Mouse (Mus musculus): ENCODE results near the gene Prl4a1.
"Not testable (repeated sequence)": the region's sequence is repeated elsewhere in the genome, so short reads cannot be mapped to it uniquely, and the experiment has no call there.

The Prl4a1 gene

DNA sequence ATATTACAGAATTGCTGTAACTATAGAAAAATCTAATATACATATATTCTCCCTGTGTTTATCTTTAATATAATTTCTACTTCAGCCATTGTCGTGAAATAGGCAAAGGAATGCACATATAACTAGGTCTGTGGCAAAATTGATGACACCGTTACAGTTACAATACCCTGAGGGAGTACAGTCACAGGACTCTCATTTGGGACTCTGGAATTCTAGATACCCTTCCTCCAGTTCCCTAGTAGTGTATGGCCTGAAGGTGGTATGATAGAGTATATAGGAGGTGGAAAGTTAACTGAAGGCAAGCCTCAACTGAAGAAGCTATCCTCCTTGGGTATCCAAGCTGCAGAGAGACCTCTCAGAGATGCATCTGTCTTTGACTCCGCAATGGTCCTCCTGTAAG lies at the start of gene Prl4a1:
Gene Prl4a1 (plus strand): TSS at position 301 of the 400 bp plus-strand sequence.
- no peak for DNase-seq (ENCODE audit: low spot score in 2 of 2)

- no peak for DNase-seq (ENCODE audit: low spot score in 2 of 2)
These were observed 43.1 kb upstream of the Prl4a1 start for GRCm38 (mm10) chr13:27972931-27973330.

DNA sequence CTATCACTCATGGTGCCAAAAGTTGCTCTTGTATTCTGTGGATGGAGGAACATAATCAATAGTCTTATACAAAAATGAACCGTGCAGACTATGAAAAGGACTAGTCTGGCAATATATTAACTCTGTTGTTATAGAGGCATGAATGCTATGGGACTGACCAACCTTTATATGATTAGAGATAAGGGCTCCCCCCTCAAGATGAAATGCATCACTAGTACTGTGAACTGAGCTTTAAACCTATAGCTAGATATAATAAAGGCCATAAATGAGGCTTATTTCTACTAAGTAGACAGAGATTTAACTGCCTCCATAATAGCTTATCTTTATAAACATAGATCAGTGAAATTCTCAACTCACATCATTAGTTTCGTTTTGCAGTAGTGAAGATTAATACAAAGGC lies 41.7 kb upstream of the Prl4a1 start:
- not testable (repeated sequence) for DNase-seq (ENCODE audit: low spot score in 2 of 2)

- no peak for DNase-seq (ENCODE audit: low spot score in 2 of 2)
These were observed 38.4 kb upstream of the Prl4a1 start for GRCm38 (mm10) chr13:27977646-27978045.

DNA sequence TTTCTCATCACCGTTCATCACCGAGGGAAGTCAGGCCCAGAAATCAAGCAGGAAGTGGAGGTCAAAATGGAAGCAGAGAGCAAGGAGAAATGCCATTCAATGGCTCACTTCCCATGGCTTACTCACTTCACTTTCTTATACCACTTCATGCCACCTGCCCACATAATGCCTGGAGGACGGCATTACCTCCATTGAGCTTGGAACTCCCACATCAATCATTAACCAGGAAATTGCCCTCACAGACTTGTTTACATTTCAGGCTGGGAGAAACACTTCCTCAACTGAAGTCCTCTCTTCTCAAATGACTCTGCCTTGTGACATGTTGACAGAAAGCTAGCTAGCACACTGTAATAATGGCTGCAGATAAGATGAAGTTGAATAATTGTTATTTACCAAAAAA lies 19.5 kb upstream of the Prl4a1 start:
- not testable (repeated sequence) for DNase-seq (ENCODE audit: low spot score in 2 of 2)

DNA sequence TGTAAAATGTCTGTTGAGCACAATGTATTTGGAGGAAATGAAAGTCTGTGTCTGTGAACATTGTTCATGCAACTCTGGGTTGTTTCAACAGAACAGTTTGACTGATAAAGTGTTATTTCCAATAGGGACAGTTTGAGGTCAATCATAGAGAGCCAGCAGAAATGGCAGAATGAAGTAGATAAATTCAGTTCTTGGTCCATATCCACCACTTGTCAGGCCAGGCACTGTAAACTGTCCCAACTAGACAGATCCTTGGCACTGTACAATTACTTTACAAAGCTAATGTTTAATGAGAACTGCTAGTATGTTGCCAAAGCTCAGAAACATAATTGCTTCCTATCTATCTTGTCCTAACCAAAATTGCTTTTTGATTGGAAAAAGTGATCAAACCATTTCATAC lies 13.3 kb downstream of the Prl4a1 start:
- no peak for DNase-seq (ENCODE audit: low spot score in 2 of 2)

DNA sequence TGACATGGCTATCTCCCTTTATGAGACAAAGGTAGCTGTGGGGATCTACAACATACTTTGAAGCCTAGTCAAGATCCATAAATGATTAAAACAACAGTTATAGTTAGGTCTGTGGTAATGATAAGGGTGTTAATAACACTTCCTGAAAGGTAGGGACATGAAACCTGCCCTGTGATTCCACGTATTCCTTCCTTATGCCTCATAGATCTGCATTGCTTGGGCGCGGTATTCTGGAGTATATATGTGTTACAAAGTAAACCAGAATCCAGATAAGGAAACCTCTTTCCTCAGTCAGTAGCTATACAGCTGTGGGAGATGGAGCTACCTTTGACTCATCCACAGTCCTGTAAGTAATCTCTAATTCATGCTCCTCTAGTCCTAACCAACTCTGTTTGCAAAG lies 53.3 kb downstream of the Prl4a1 start:
- DNase-seq (ENCODE audit: low spot score in 2 of 2): no peak
